Mouse (Mus musculus): ENCODE data around the gene Crygn.
A peak's percentile ranks its signal among the peaks of the same experiment; 100 is the strongest.

Crygn gene

GRCm38 (mm10) chr5:24701271-24701670, 56.5 kb downstream of the Crygn start:
- peak; percentile 32 for DNase-seq

All from kidney, adult 9 months (tissue).